Mouse (Mus musculus): ENCODE measurements at regions not wholly inside any gene's neighbourhood (a gene's known extent, or its start where the extent isn't known, plus 50 kb on each side); places are given as distances from the start of the nearest gene placed in this dataset.
A peak's percentile ranks its signal among the peaks of the same experiment; 100 is the strongest.

- no peak for DNase-seq
- intact Hi-C loops (cut with DNase I; ENCODE audit: low total_unique reads) = no loop called here
Observed at GRCm38 (mm10) chr19:30289721-30290120, 57.0 kb downstream of the Mbl2 start.

- no peak for DNase-seq
- intact Hi-C loops (cut with DNase I; ENCODE audit: low total_unique reads) = no loop called here
Observed at GRCm38 (mm10) chr19:30295263-30295704, 62.5 kb downstream of the Mbl2 start.

- intact Hi-C loops (cut with DNase I; ENCODE audit: low total_unique reads) = no loop called here
- DNase-seq = no peak
Observed at GRCm38 (mm10) chr19:30296024-30296423, 63.3 kb downstream of the Mbl2 start.

GRCm38 (mm10) chr19:30299536-30299935, 66.8 kb downstream of the Mbl2 start:
- intact Hi-C loops (cut with DNase I; ENCODE audit: low total_unique reads) = no loop called here

GRCm38 (mm10) chr19:30302281-30302680, 69.5 kb downstream of the Mbl2 start:
- no peak for DNase-seq
- intact Hi-C loops (cut with DNase I; ENCODE audit: low total_unique reads) = no loop called here

More at GRCm38 (mm10) chr19:30299536-30299935, 66.8 kb downstream of the Mbl2 start:
- DNase-seq = no peak

GRCm38 (mm10) chr19:30306379-30306778, 73.6 kb downstream of the Mbl2 start:
- intact Hi-C loops (cut with DNase I; ENCODE audit: low total_unique reads) = no loop called here
- peak; percentile 59 for DNase-seq

GRCm38 (mm10) chr19:30306919-30307318, 74.2 kb downstream of the Mbl2 start:
- intact Hi-C loops (cut with DNase I; ENCODE audit: low total_unique reads) = no loop called here
- no peak for DNase-seq

- no peak for DNase-seq
- intact Hi-C loops (cut with DNase I; ENCODE audit: low total_unique reads) = loop anchor here (10.0 kb wide), 1 partner anchor 567 kb away; no protein-coding TSS in a partner anchor
Observed at GRCm38 (mm10) chr19:30317314-30317713, 84.6 kb downstream of the Mbl2 start.

- no peak for DNase-seq
- intact Hi-C loops (cut with DNase I; ENCODE audit: low total_unique reads) = no loop called here
Observed at GRCm38 (mm10) chr19:30327693-30328092, 95.0 kb downstream of the Mbl2 start.

- DNase-seq = no peak
- intact Hi-C loops (cut with DNase I; ENCODE audit: low total_unique reads) = no loop called here
Observed at GRCm38 (mm10) chr19:30328886-30329285, 96.1 kb downstream of the Mbl2 start.

GRCm38 (mm10) chr19:30330792-30331191, 98.0 kb downstream of the Mbl2 start:
- intact Hi-C loops (cut with DNase I; ENCODE audit: low total_unique reads) = no loop called here
- no peak for DNase-seq

GRCm38 (mm10) chr19:30331850-30332249, 99.1 kb downstream of the Mbl2 start:
- intact Hi-C loops (cut with DNase I; ENCODE audit: low total_unique reads) = no loop called here
- DNase-seq = no peak

- DNase-seq = no peak
- intact Hi-C loops (cut with DNase I; ENCODE audit: low total_unique reads) = no loop called here
Observed at GRCm38 (mm10) chr19:30344401-30344800, 111.7 kb downstream of the Mbl2 start.

GRCm38 (mm10) chr19:30348924-30349323, 116.2 kb downstream of the Mbl2 start:
- intact Hi-C loops (cut with DNase I; ENCODE audit: low total_unique reads) = no loop called here
- DNase-seq = no peak

GRCm38 (mm10) chr19:30354981-30355380, 122.2 kb downstream of the Mbl2 start:
- intact Hi-C loops (cut with DNase I; ENCODE audit: low total_unique reads) = no loop called here
- no peak for DNase-seq

- DNase-seq = no peak
- intact Hi-C loops (cut with DNase I; ENCODE audit: low total_unique reads) = no loop called here
Observed at GRCm38 (mm10) chr19:30358961-30359360, 126.2 kb downstream of the Mbl2 start.

- DNase-seq = no peak
- intact Hi-C loops (cut with DNase I; ENCODE audit: low total_unique reads) = no loop called here
Observed at GRCm38 (mm10) chr19:30371901-30372300, 139.2 kb downstream of the Mbl2 start.

- DNase-seq = no peak
- intact Hi-C loops (cut with DNase I; ENCODE audit: low total_unique reads) = no loop called here
Observed at GRCm38 (mm10) chr19:30379767-30380166, 147.0 kb downstream of the Mbl2 start.

GRCm38 (mm10) chr19:30380515-30381206, 147.9 kb downstream of the Mbl2 start:
- intact Hi-C loops (cut with DNase I; ENCODE audit: low total_unique reads) = no loop called here
- no peak for DNase-seq

- intact Hi-C loops (cut with DNase I; ENCODE audit: low total_unique reads) = no loop called here
- no peak for DNase-seq
Observed at GRCm38 (mm10) chr19:30393791-30394190, 155.7 kb downstream of the Dkk1 start.

GRCm38 (mm10) chr19:30406943-30407342, 142.5 kb downstream of the Dkk1 start:
- DNase-seq = no peak
- intact Hi-C loops (cut with DNase I; ENCODE audit: low total_unique reads) = no loop called here

Measured in gastrocnemius, postnatal 14 days (tissue).